Mouse (Mus musculus): ENCODE results near the gene Sec22a.

Gene Sec22a

DNA sequence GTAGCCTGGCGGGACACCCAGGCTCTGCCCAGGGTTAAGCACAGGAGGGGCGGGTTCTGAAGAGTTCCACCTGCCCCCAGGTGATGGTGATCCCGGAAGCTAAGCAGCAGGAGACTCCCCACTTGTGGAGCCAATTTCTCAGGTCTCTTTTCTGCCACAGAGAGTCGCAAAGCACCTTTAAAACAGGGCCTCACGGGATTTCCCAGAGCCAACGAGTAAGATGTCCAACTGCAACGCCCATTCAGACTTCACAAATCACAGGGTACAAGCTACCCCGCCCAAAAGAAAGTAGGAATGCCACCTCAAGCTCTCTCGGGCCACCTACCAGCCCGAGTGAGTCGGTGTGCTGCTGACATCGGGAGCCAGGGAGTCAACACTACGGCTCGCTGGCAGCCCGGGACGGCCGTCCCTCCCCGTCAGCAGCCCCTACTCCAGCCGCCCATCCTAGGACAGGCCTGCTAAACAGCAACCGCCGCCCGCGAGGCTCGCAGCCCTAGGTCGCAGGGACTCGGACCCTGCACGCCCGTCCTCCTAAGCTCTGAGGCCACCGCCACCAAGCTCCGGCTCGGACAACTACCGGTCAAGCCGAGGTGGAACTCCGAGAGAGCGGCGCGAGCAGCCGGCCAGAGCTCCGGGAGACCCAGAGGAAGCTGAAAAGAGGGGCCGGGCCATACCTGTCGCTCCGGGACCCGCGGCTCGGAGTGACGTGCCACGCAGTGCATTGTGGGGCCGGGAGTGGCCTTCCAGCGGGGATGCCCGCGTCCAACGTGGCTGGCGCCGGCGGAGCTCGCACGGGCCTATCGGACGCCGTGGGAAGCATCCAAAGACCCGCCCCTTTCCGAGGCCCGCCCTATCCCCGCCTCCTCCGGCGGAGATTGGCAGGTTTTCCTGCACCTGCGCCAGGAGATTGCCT is at the start of gene Sec22a:
Sec22a (minus strand) TSS at position 769 of the 913 bp plus-strand sequence.
- in situ Hi-C loops (cut with MboI, MseI), result loop anchor here (25.0 kb wide), 1 partner anchor 1374 kb away; no protein-coding TSS in a partner anchor

DNA sequence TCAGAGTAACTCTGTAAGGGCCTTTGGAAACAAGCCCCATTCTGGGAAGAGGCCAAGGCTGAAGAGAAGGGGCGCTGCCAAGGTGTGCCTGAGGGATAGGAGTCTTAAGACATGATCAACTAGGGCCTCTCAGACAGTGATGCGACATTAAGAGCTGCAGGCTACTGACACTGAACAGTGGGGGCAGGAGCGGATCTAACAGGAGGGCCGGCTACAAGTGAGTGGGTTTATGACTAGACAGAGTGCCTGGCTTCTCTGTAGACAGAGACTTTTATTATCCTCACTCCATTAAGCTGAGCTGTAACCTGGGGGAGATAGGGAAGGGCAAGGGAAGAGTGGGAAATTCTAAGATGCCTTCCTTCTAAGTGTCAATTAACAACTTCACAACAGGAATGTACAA is 43.0 kb upstream of the Sec22a start:
- in situ Hi-C loops (cut with MboI, MseI), result no loop called here

DNA sequence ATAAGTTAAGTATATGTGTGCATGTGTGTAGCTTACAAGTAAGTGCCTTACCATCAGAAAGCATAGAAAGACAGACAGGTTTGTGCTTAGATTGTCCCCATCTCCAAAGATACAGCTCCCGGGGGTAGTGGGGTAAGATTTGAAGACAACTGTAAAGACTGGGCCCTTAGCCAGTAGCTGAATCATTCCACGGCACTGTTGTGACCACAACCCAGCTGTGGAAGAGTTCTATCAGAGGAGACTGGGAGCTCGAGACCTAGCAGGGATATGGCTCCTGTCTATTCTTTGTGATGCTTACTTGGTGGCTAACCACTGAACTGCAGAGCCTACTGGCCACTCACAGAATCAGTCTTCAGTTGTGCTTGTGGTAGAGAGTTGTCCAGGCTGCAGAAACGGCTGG is 42.4 kb upstream of the Sec22a start:
- in situ Hi-C loops (cut with MboI, MseI), result no loop called here

DNA sequence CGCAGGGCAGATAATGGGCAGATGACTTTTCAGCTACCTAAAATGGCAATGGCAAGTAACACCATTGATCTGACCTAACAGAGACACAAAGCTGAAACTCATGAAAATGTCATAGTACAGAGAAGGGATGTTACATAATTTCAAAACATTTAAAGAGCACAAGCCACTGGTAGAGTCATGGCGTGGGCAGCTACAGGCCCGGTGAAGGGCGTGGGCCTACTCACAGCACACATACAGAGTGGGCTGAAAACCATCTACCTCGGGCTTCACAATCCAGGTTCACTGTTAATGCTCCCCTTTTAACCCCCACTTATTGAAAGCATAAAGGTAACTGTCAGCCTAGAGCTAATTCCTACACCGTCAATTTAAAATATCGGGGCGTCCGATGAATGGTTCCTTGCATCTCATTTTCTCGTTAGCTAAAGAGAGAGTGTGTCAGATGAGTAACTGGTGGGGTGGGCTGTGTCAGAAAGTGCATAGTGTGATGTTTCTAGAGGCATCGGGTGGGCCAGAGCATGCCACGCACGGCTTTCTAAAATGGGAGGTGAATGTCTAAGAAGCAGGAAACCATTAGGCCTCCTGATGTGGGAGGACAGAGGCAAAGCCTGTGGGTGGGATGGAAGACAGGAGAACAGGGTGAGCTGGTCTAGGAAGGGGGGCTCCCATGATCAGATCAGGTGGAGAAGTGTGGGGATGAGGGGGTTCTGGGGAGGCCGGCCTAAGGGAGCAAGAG is 41.8 kb upstream of the Sec22a start:
- in situ Hi-C loops (cut with MboI, MseI), result no loop called here

DNA sequence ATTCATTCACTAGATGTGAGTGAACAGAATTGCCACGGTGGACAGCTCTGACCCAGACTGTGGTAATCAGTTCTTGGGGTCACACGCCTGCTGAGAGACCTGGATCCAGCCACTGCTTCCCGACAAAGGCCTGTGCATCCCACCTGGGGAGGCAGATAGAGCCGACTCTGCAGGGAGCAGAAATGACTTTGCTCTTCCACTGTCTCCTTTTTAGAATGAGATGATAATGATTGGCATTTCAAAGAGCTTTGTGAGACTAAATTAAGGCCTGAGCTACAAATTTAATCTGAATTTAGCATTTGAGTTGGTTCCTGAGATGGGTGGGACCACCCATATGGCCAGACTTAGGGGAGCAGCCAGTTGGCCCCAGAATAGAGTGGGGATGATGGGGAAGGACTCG is 41.1 kb upstream of the Sec22a start:
- in situ Hi-C loops (cut with MboI, MseI), result no loop called here

DNA sequence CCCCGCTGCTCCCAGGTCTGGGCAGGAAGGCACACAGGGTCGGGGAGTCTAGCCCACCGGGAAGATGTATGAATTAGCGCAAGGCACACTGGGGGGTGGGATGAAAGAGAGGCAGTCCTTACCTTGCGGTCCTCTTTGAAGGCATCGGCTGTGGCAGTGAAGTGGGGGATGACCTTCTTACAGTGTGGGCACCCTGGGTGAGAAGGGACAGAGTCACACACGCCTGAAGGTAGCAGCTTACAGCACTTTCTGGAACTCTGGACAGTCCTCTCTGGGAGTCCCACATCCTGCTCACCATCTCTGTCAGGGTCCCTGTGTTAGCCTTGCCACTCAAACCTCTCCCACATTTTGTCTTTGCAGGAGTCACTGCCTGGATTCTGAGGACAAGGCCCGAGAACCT is 40.2 kb upstream of the Sec22a start:
- in situ Hi-C loops (cut with MboI, MseI), result no loop called here

DNA sequence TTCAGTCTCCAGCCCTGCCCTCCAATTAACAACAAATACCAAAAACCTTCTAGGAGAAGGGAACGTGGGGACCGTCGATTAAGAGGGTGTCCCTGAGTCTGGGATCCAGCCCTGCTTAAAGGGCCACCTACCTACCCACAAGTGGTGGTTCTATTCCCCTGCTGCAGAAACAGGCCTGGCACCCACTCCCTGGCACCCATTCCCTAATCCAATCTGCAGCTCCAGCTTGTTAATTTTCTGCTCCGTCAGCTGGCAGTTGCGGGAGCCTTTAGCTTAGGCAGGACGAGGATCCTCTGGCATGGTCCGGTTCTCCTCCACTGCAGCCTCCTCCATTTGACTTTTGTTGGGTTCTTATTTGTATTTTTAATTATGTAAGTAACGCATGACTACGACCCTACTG is 39.6 kb upstream of the Sec22a start:
- in situ Hi-C loops (cut with MboI, MseI), result no loop called here

DNA sequence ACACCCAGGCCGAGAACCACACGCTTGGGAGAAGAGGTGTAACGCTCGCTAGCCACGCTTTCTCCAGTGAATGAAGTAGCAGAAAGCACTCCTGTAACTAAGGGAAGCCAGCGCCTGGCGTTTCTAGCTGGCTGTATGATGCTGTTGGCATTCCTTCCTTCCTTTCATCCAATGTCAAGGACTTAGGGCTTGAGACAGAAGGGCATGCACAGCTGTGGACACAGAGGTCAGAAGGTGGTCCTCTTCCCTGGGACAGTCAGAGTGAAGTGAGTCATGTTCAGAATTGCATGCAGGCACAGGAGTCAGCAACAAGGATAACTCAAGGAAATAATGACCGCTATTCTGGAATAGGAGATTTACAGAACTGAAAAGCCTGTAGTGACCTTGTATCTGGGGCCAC is 29.1 kb upstream of the Sec22a start:
- in situ Hi-C loops (cut with MboI, MseI), result no loop called here

DNA sequence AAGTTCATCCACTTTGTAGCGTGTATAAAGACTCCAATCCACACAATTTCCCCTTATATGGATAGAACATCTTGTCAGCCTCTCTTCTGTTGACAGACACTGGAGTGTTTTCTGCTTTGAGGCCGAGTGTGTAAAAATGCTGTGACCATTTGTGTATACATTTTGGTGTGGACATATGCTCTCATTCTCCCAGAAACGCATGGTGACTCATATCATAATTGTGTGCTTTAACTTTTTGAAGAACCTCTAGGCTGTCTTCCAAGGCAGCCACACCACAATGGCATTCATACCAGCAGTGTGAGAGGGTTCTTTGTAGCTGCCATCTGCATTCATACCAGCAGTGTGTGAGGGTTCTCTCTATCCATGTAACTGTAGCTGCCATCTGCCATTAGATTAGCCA is 21.9 kb upstream of the Sec22a start:
- in situ Hi-C loops (cut with MboI, MseI), result no loop called here

DNA sequence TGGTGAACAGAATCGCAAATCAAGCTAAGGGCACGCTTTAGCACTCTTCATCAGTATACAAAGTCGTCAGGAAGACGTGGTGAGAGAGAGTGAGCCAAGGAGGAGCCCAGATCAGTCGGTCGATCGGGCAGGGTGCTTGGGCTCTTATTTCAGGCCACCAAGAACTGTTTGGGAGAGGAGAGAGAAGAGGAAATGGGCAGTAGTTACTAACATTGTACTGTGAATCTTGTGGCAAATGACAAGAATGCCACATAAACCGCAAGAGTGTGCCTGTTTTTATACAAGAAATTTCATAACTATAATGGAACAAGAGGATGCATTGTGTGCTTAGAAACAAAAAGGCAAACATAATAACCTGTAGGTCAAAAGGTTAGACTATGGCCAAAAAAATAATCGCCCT is 16.3 kb upstream of the Sec22a start:
- in situ Hi-C loops (cut with MboI, MseI), result no loop called here

DNA sequence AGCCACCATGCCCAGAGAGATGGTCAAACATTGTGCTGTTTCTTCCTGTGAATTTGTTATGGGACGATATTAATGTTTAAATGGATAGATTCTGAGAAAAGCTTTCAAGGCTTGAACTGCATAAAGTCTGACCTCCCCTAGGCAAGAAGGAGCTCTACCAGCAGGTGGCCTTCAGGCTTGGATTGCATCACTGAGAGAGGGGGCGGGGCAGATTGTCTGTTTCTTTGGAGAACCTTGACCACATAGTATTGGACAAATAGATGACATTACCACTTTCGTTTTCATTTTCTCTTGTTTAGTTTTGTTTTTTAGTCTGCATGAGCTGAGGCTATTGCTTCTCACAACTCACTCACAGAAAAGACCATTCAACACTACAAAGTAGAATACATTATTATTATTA is 15.6 kb upstream of the Sec22a start:
- in situ Hi-C loops (cut with MboI, MseI), result no loop called here

DNA sequence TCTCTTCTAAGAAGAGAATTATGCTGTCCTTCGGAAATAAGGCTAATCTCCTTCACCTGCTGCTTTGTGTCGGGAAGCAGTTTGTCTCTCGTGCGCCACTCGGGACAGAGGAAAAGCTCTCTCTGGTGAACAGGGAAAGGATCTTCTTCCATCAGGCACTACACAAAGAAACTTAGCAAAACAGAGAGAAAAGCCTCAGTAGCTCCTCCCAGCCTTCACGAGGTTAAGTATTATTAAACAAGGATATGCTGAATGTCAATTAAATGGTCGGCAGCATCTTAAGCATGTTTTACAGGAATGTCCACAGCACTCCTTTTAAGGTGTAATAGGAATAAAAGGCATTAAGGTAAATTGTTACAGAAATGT is 328 bp upstream of the Sec22a start:
- in situ Hi-C loops (cut with MboI, MseI), result loop anchor here (25.0 kb wide), 1 partner anchor 1373 kb away; no protein-coding TSS in a partner anchor

DNA sequence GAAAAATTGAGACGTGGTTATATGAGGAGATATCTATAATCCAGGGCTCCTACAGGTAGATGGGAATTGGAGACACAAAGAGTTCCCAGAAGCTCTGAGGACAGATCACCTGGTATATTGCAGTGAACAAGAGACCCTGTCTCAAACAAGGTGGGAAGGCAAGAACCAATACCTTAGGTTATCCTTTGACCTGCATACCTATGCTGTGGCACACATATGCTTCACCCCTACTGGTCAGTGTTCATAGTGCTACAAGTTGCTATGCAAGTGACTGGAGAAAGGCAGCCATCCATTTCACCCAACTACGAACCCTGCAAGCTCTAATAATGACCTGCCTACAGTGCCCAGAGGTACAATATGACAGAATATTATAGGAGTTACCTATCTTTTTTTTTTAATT is 1.5 kb downstream of the Sec22a start:
- in situ Hi-C loops (cut with MboI, MseI), result loop anchor here (25.0 kb wide), 1 partner anchor 1375 kb away; no protein-coding TSS in a partner anchor

DNA sequence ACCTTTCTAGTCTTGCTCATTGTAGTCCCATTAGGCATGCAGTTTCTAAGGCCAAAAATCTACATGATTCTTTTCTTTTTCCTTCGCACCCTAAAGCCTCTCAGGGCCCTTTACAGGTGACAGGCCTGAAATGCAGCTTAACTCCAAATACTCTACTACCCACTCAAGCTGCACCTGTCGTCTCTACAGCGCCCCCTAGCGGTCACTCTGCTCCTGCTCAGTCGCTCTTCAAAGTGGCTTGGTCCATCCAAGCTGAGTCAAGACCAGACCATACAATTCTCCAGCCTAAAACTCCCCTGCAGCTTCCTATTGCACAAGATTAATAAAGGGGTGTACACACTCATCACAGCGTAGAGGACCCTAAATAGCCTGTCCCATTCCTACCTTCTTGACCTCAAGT is 3.1 kb downstream of the Sec22a start:
- in situ Hi-C loops (cut with MboI, MseI), result loop anchor here (25.0 kb wide), 1 partner anchor 1377 kb away; no protein-coding TSS in a partner anchor

DNA sequence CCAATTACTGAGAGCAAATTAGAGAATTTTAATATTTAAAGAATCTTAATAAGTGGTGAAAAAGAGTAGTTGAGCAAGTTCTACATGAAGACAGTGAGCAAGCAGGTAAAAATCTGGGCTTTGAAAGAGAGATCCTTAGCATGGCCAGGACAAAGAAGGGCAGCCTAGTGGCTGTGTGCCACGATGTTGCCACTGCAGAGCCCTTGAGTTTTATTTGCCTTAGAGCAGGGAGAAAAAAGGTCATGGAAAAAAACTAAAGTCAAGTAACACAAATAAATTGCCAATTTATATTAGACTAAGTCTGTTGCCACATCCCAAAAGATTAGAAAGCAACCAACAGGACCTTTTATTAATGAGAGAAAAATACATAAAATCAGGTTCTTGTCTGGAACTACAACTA is 6.3 kb downstream of the Sec22a start:
- in situ Hi-C loops (cut with MboI, MseI), result loop anchor here (25.0 kb wide), 1 partner anchor 1380 kb away; no protein-coding TSS in a partner anchor

DNA sequence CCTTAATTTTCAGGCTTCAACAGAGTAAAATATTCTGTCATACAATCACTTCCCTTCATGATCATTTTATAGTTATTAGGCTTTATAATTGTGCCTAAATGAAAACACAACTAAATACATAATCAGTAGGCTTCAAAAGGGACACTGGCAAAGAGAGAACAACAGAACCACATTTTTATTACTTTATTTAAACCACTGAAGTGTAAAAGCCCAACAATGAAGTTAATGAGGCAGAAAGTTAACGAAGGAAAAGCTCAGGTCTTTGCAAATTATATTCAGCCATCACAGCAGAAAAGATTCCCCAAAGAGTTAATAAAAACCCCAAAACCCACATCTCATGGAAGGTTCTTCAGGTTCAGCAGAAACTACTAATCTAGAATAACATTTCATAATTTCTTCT is 33.3 kb downstream of the Sec22a start:
- in situ Hi-C loops (cut with MboI, MseI), result loop anchor here (5.0 kb wide), 1 partner anchor 97 kb away; no protein-coding TSS in a partner anchor

DNA sequence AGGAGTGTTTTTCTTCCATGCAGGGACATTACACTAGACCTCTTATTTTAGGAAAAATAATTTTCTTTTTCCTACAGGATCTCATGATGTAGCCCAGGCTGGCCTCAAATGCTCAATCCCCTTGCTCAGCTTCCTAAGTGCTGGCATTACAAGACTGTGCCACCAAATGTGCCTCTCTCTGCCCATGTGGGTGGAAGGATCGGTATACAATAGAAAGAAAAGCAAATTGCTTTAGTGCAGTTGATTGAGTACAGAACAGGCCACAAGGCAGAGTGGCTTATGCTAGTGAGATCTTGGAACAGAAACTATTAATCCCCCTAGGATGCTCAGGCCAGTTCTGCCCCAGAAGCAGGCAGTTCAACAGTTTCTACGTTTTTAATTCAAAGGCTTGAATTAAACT is 43.9 kb downstream of the Sec22a start:
- in situ Hi-C loops (cut with MboI, MseI), result no loop called here

DNA sequence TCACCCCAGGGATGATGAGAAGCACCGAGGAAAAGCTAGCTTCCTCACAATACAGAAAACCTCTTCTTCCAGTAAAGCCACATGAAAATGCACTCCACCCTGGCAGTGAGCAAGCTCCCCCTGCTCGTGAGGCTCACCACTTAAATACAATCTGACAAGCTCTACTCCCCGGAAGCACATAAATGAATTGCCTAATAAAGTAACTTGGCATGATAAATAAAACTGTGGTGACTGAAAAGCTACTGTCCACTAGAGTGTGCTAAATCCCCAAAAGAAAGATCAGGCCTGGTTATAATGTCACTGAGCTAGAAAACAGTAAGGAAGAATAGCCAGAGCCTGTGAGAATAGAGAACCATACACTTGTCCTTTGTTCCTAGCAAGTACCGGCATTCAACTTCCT is 44.4 kb downstream of the Sec22a start:
- in situ Hi-C loops (cut with MboI, MseI), result no loop called here

DNA sequence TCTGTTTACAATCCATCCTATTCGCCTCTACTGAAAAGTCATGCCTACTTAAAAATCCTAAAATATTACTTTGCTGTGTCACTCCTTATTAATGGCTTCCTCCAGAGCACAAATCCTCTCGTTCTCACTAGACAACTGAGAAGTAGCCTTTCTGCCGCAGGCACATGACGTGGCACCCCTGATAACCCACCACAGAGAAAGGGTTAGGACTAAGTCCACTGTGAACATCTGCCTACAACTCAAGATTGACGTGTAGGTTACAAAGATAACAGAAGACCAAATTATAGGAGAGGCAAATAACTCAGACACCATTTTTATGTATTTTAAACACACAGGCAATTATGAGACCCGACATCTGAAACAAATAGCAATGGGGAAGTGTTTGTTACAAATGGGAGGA is 45.3 kb downstream of the Sec22a start:
- in situ Hi-C loops (cut with MboI, MseI), result no loop called here

DNA sequence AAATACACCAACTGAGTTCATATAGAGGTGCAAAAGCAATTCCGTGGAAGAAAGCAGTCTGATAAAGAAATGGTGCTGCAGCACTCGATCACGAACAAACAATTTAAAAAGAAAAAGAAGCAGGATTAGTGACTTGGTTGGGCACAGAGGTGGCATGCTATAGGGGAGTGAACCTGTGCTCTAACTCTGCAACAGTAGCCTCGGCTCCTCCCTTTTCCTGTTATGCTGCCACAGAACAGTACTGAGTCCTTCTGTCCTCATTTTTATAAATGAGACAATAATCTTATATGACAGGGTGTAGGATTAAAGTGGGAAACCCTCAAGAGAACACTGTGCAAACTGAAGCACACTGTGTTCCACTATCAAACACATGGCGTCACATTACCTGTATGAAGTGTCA is 46.3 kb downstream of the Sec22a start:
- in situ Hi-C loops (cut with MboI, MseI), result no loop called here

DNA sequence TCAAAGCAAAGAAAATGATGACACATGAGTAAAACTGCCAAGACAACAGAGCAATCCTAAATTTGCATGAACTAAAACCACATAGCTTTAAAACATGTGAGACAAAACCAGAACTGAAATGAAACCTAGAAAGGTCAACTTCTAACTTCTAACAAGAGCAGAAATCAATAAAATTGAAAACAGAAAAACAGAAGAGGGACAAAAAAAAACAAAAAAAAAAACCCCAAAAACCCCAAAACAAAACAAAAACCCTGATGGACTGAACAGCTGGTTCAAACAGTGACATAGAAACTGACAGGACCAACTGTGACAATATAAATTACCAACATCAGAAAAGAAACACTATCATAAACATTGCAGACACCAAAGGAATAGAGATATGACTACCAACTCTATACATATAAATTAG is 46.9 kb downstream of the Sec22a start:
- in situ Hi-C loops (cut with MboI, MseI), result no loop called here

DNA sequence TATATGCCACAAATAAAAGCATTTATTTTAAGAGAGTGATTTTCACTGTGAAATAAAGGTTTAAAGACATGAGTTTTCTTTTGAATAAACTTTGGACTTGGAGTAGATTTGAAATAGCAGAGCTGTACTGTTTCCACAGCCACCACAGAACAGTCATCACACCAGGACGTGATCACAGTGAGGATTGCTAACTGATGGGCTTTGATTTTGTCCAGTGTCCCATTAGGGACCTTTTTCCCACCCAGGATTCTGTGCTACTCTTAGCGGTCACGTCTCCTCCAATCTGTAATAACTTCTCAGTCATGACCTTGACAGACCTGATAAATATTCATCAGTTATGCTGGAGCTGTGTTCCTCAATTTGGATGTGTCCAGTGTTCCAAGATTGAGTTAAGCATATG is 48.2 kb downstream of the Sec22a start:
- in situ Hi-C loops (cut with MboI, MseI), result no loop called here

DNA sequence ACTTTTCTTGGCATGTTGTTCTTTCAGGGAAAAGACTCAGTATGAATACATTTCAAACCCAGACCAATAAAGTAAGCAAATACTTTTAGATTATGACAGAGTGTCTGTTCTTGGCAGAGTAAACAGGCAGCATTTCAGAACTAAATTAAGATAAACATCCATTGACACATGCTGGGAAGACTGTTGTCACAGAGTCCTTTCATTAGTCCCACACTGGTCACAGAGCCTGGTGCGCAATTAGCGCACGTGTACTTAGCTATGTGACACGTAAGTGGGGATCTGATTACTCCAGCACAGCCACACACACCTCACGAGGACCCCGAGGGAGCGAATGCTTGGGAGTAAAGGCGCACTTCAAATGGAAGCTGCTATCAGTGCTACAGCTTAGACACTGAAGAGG is 52.1 kb downstream of the Sec22a start:
- in situ Hi-C loops (cut with MboI, MseI), result no loop called here
